Mouse (Mus musculus) kidney, adult 11 months (tissue): Measurements from ENCODE around the gene Adam22.

Experiments
- DNase-seq: peaks from one replicate; pipeline ENCODE4 v3.0.0; 2022

Gene Adam22

GRCm38 (mm10) chr5:8367614-8368327 lies at the start of gene Adam22:
Gene Adam22, minus strand, starts transcription at chr5:8368160.
- peak; percentile 70 for DNase-seq

- DNase-seq: no peak
Measured at GRCm38 (mm10) chr5:8417443-8417842, 49.5 kb upstream of the Adam22 start.

- DNase-seq: no peak
Measured at GRCm38 (mm10) chr5:8416683-8417413, 48.9 kb upstream of the Adam22 start.

- DNase-seq: no peak
Measured at GRCm38 (mm10) chr5:8408746-8409145, 40.8 kb upstream of the Adam22 start.

GRCm38 (mm10) chr5:8397587-8398249 lies 29.8 kb upstream of the Adam22 start:
- no peak for DNase-seq

GRCm38 (mm10) chr5:8393891-8394583 lies 26.1 kb upstream of the Adam22 start:
- DNase-seq: no peak

GRCm38 (mm10) chr5:8374297-8374906 lies 6.4 kb upstream of the Adam22 start:
- no peak for DNase-seq

- no peak for DNase-seq
Measured at GRCm38 (mm10) chr5:8373415-8373814, 5.5 kb upstream of the Adam22 start.

- no peak for DNase-seq
Measured at GRCm38 (mm10) chr5:8368781-8369180, 821 bp upstream of the Adam22 start.

GRCm38 (mm10) chr5:8368328-8368692 lies 350 bp upstream of the Adam22 start:
- no peak for DNase-seq

GRCm38 (mm10) chr5:8366771-8367613 lies 968 bp downstream of the Adam22 start:
- DNase-seq: no peak

GRCm38 (mm10) chr5:8362361-8362760 lies 5.6 kb downstream of the Adam22 start:
- DNase-seq: no peak

- no peak for DNase-seq
Measured at GRCm38 (mm10) chr5:8357677-8358076, 10.3 kb downstream of the Adam22 start.

GRCm38 (mm10) chr5:8356885-8357651 lies 10.9 kb downstream of the Adam22 start:
- DNase-seq: no peak

GRCm38 (mm10) chr5:8356326-8356725 lies 11.6 kb downstream of the Adam22 start:
- DNase-seq: no peak

GRCm38 (mm10) chr5:8349557-8349956 lies 18.4 kb downstream of the Adam22 start:
- no peak for DNase-seq

- DNase-seq: no peak
Measured at GRCm38 (mm10) chr5:8346329-8346728, 21.6 kb downstream of the Adam22 start.

- DNase-seq: no peak
Measured at GRCm38 (mm10) chr5:8343296-8343695, 24.7 kb downstream of the Adam22 start.

- DNase-seq: no peak
Measured at GRCm38 (mm10) chr5:8341676-8342075, 26.3 kb downstream of the Adam22 start.

GRCm38 (mm10) chr5:8327645-8328269 lies 40.2 kb downstream of the Adam22 start:
- no peak for DNase-seq

GRCm38 (mm10) chr5:8326671-8327070 lies 41.3 kb downstream of the Adam22 start:
- no peak for DNase-seq
